Mouse (Mus musculus) cerebellum, adult 9-10 months (tissue): ENCODE results near the gene Ott.
"Not testable (repeated sequence)": the region's sequence is repeated elsewhere in the genome, so short reads cannot be mapped to it uniquely, and the experiment has no call there.

Experiments
- DNase-seq: peaks from one replicate; pipeline ENCODE4 v3.0.0; 2022

Ott gene

GRCm38 (mm10) chrX:149073982-149074381 lies at the start of gene Ott:
Gene Ott, plus strand, starts transcription at chrX:149074282.
- not testable (repeated sequence) for DNase-seq
